Mouse (Mus musculus): ENCODE data around the gene Zdhhc14. TPM values are rescaled to one million over a fixed set of nuclear protein-coding genes. Genes with fewer than 3 reads are reported as not detected.
A peak's percentile ranks its signal among the peaks of the same experiment; 100 is the strongest.

The Zdhhc14 gene
- polyA plus RNA-seq, 1 experiment from 2014 or later: 13.7 TPM

DNA sequence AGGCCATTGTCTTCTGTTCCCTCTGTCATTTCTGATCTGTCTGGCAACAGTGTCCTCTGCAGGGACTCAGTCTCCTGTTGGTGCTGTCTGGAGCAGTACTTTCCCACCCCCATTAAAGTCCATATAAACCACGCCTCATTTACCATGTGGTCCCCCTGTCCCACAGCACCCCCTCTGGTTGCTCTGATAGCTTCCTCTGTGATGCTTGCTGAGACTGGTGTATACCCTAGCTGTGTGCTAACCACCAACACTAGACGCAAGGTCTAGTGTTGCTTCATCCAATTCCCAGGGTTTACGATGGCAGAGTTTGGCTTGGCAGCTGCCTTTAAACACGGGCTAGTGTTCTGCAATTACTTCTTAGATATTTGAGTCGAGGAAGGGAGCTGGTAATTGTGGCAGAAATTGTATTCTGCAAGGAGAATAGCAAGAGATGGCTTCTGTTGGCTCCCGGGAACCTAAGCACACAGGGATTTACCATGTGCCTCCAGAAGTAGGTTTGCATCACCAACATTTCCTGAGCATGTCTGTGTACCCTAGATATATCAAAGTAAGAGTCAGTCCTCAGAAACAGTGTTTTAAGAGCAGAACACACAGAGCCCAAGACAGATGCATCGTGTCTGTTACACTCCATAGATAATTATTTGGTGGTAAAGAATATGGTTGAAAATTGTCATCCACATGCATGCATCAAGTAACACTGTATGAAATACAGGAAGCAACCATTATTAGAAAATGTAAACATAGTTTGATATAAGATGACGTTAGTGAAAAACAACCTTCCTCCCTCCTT is 198.6 kb downstream of the Zdhhc14 start:
- Histone ChIP-seq H3K9me3 (no peaks in the 10 kb centered on the region), H3K4me2 (no peak overlapping the region), H3K27me3 (no peaks in the 10 kb centered on the region), H3K4me3 (no peak overlapping the region), H3K9ac (no peak overlapping the region), H3K36me3 (no peaks in the 10 kb centered on the region), H3K4me1 (replicated peaks) (no peaks in the 10 kb centered on the region), H3K27ac (replicated peaks) (no peak overlapping the region)
- no peak for ATAC-seq (ENCODE audit: low FRiP score, low read depth)
- 85% methylated on average over 8 of the region's 8 CpGs for WGBS

GRCm38 (mm10) chr17:5692661-5693060 is 200.3 kb downstream of the Zdhhc14 start:
- Histone ChIP-seq H3K27me3 (no peaks in the 10 kb centered on the region), H3K9ac (no peak overlapping the region), H3K4me1 (replicated peaks) (no peaks in the 10 kb centered on the region), H3K4me3 (no peak overlapping the region), H3K4me2 (no peak overlapping the region), H3K9me3 (no peaks in the 10 kb centered on the region), H3K27ac (replicated peaks) (no peak overlapping the region), H3K36me3 (no peaks in the 10 kb centered on the region)
- no peak for ATAC-seq (ENCODE audit: low FRiP score, low read depth)
- 77% methylated on average over 3 of the region's 3 CpGs for WGBS

GRCm38 (mm10) chr17:5693256-5693655 is 200.9 kb downstream of the Zdhhc14 start:
- WGBS: 85% methylated on average over 7 of the region's 7 CpGs
- Histone ChIP-seq H3K9me3 (no peaks in the 10 kb centered on the region), H3K9ac (no peak overlapping the region), H3K4me2 (no peak overlapping the region), H3K27me3 (no peaks in the 10 kb centered on the region), H3K4me1 (replicated peaks) (no peaks in the 10 kb centered on the region), H3K4me3 (no peak overlapping the region), H3K36me3 (no peaks in the 10 kb centered on the region), H3K27ac (replicated peaks) (no peak overlapping the region)
- no peak for ATAC-seq (ENCODE audit: low FRiP score, low read depth)

DNA sequence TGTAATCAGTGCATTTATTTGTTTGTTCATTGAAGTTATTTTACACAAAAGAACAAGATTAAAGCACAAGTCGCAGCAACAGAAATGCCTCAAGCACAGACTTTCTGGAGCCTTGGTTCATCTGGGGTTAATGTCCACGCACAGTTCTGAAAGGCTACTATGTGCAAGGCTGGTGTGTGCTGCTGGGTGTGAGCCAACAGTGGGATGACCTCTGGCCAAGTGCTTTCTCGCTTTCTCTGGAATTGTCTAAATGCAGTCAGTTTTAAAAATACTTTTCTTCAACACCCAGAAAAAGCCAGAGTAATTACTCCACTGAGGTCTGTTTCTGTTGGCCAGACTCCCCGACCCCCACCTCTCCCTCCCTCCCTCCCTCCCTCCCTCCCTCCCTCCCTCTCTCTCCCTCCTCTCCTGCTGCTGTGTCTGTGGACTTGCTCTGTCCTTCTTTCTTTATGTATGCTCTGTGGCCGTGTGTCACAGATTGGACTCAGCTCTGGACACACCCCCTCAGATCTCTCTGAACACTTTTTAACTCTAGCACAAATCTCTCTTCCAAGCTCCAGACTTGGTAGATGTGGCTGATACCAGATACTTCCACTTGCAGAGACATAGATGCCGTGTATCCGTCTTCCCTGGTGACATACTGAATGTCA is 206.2 kb downstream of the Zdhhc14 start:
- Histone ChIP-seq H3K4me2 (no peak overlapping the region), H3K9ac (no peak overlapping the region), H3K4me3 (no peak overlapping the region), H3K9me3 (no peaks in the 10 kb centered on the region), H3K36me3 (no peaks in the 10 kb centered on the region), H3K27me3 (no peaks in the 10 kb centered on the region), H3K4me1 (replicated peaks) (no peaks in the 10 kb centered on the region), H3K27ac (replicated peaks) (no peak overlapping the region)
- WGBS: 54% methylated on average over 7 of the region's 7 CpGs
- ATAC-seq (ENCODE audit: low FRiP score, low read depth): no peak

DNA sequence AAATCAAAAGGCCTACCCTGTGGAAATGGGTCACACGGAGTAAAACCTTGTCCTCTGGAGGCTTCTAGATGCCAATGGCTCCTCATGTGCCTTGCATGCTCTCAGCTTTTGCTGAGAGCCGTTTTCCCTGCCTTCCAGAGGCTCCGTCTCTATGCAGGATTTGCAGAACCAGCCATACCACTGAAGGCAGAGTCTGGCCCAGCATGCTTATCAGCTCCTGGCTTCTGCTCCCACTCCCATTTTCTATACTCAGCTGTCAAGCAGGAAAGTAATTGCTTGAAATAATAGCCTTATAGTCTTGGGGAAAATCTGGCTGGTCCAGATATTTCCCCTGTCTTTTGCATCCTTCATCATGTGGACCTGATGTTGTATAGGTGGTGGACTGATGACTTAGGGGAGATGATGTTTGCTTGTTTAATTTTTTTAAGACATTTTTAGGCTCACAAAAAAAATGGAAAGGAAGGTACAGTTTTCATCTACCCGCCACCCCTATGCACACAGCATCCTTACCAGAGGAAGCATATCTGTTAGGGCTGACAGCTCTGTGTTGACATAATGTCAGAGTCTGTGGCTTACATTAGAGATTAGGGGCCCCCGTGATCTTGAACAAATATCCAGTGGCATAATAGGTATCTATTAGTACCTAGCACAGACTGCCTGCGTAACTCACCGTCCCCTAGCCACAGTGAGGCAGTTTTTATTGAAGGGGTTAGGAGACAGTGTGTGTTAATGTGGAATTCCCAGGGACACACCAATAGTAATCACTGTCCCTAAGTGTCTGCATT is 218.2 kb downstream of the Zdhhc14 start:
- Histone ChIP-seq H3K27ac (replicated peaks) (peak overlapping the region; percentile 60), H3K4me2 (no peak overlapping the region), H3K4me3 (no peak overlapping the region), H3K9me3 (no peaks in the 10 kb centered on the region), H3K9ac (no peak overlapping the region), H3K4me1 (replicated peaks) (peaks cover 23% of the 10 kb centered on the region), H3K36me3 (no peaks in the 10 kb centered on the region), H3K27me3 (no peaks in the 10 kb centered on the region)
- peak; percentile 35; the same call in 1 of the 2 replicates for ATAC-seq (ENCODE audit: low FRiP score, low read depth)
- 47% methylated on average over 7 of the region's 7 CpGs for WGBS

DNA sequence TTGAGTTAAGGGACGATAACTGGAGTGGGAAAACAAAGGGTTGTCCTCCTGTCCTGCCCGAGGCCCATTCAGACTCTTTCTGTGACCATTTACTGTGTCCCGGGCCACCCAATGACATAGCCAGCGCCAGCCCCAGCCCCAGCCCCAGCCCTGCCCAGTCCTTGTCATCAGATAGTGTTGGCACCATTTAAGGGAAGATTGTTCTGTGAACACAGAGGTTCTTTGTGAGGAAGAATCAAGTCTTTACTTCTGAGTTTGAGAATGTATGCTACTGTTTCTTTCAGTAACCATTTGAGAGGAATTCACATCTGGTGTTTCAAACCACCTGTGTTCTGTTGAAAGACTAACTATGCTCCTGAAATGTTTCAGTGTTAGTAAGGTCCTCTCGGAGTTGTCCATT is 219.5 kb downstream of the Zdhhc14 start:
- no peak overlapping the region for H3K4me2 ChIP-seq
- H3K27ac ChIP-seq (replicated peaks): no peak overlapping the region
- no peaks in the 10 kb centered on the region for H3K36me3 ChIP-seq
- H3K4me3 ChIP-seq: no peak overlapping the region
- ATAC-seq (ENCODE audit: low FRiP score, low read depth): no peak
- H3K27me3 ChIP-seq: no peaks in the 10 kb centered on the region
- no peaks in the 10 kb centered on the region for H3K9me3 ChIP-seq
- no peak overlapping the region for H3K9ac ChIP-seq
- H3K4me1 ChIP-seq (replicated peaks): peaks cover 23% of the 10 kb centered on the region
- 69% methylated on average over 5 of the region's 5 CpGs for WGBS

GRCm38 (mm10) chr17:5713141-5713540 is 220.8 kb downstream of the Zdhhc14 start:
- no peaks in the 10 kb centered on the region for H3K9me3 ChIP-seq
- no peak for ATAC-seq (ENCODE audit: low FRiP score, low read depth)
- WGBS: 26% methylated on average over 3 of the region's 3 CpGs
- peaks cover 23% of the 10 kb centered on the region for H3K4me1 ChIP-seq (replicated peaks)
- 0 out of 2 replicates have a peak overlapping the region, but pooled peaks have one; percentile 7 for H3K27ac ChIP-seq (replicated peaks)
- H3K4me2 ChIP-seq: no peak overlapping the region
- no peaks in the 10 kb centered on the region for H3K27me3 ChIP-seq
- no peaks in the 10 kb centered on the region for H3K36me3 ChIP-seq
- no peak overlapping the region for H3K9ac ChIP-seq
- H3K4me3 ChIP-seq: no peak overlapping the region

GRCm38 (mm10) chr17:5716912-5717311 is 224.6 kb downstream of the Zdhhc14 start:
- no peak overlapping the region for H3K4me2 ChIP-seq
- peaks cover 13% of the 10 kb centered on the region for H3K4me1 ChIP-seq (replicated peaks)
- no peak for ATAC-seq (ENCODE audit: low FRiP score, low read depth)
- H3K9me3 ChIP-seq: no peaks in the 10 kb centered on the region
- no peak overlapping the region for H3K9ac ChIP-seq
- H3K4me3 ChIP-seq: no peak overlapping the region
- H3K27ac ChIP-seq (replicated peaks): no peak overlapping the region
- 85% methylated on average over 4 of the region's 4 CpGs for WGBS
- no peaks in the 10 kb centered on the region for H3K27me3 ChIP-seq
- no peaks in the 10 kb centered on the region for H3K36me3 ChIP-seq

DNA sequence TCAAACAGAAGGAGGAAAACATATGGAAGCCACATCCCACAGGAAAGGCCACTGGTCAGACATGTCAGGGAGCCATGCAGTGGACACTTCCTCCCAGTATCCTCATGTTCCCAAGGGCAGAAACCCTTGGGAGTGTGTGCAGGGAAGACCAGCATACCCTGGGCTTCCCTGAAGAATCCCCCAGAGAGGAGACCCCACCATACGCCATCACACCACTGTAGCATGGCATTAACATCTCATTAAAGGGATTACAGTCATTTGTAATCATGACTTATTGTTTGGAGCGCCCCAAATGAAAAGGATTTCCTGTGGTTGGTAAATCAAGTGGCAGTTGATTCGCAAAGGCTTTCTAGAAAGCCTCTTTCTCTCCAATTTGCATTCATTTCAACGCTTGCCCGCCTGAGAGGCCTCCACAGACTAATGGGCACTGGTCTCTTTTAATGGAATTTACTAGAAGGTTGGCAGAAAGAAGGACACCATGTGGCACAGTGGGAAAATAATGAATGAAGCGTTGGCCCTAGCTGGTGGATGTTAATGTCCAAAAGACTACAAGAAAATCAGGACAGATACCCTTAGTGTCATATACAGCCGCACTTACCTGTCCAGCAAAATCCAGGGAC is 226.5 kb downstream of the Zdhhc14 start:
- Histone ChIP-seq H3K9ac (no peak overlapping the region), H3K9me3 (no peaks in the 10 kb centered on the region), H3K4me1 (replicated peaks) (no peaks in the 10 kb centered on the region), H3K27ac (replicated peaks) (no peak overlapping the region), H3K27me3 (no peaks in the 10 kb centered on the region), H3K36me3 (no peaks in the 10 kb centered on the region), H3K4me3 (no peak overlapping the region), H3K4me2 (no peak overlapping the region)
- ATAC-seq (ENCODE audit: low FRiP score, low read depth): no peak
- WGBS: 41% methylated on average over 7 of the region's 7 CpGs

GRCm38 (mm10) chr17:5722802-5723201 is 230.4 kb downstream of the Zdhhc14 start:
- Histone ChIP-seq H3K36me3 (no peaks in the 10 kb centered on the region), H3K4me3 (no peak overlapping the region), H3K27me3 (no peaks in the 10 kb centered on the region), H3K9ac (no peak overlapping the region), H3K4me2 (no peak overlapping the region), H3K27ac (replicated peaks) (no peak overlapping the region), H3K4me1 (replicated peaks) (no peaks in the 10 kb centered on the region), H3K9me3 (no peaks in the 10 kb centered on the region)
- 91% methylated on average over 2 of the region's 2 CpGs for WGBS
- no peak for ATAC-seq (ENCODE audit: low FRiP score, low read depth)

DNA sequence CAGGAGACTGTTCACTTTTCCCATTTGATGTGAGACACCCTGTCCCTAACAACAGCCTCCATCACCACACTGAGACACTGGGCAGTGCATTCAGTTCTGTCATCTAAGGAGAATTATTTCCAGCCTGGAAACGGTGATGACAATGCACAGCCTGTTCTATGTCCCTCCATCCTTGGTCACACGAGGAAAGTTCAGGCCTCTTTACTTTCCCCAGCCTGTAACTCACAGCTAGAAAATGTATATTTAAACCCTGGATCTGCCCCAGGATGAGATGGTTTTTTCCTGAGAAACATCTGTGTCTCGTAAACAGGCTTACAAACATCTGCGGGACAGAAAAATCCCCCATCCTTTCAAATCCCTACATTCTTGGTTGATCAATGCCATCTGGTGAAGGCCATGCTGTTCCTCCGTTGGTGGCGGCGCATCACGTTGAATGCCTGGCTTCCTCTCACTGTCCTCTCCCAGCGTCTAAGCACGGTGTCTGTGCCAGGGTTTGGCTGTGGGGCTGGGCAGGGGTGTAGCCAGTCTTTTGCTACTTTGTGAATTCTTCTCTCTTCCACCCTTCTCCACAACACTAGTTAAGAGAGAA is 231.3 kb downstream of the Zdhhc14 start:
- Histone ChIP-seq H3K27ac (replicated peaks) (no peak overlapping the region), H3K9ac (no peak overlapping the region), H3K4me2 (no peak overlapping the region), H3K9me3 (no peaks in the 10 kb centered on the region), H3K4me3 (no peak overlapping the region), H3K4me1 (replicated peaks) (no peaks in the 10 kb centered on the region), H3K27me3 (no peaks in the 10 kb centered on the region), H3K36me3 (no peaks in the 10 kb centered on the region)
- 80% methylated on average over 10 of the region's 10 CpGs for WGBS
- ATAC-seq (ENCODE audit: low FRiP score, low read depth): no peak

All from hindbrain, embryonic 15.5 days (tissue).